Mouse (Mus musculus): ENCODE data around the gene Lce1h. TPM values are rescaled to one million over a fixed set of nuclear protein-coding genes. Genes with fewer than 3 reads are reported as not detected.

Gene Lce1h
- polyA plus RNA-seq, 1 experiment, result not detected

DNA sequence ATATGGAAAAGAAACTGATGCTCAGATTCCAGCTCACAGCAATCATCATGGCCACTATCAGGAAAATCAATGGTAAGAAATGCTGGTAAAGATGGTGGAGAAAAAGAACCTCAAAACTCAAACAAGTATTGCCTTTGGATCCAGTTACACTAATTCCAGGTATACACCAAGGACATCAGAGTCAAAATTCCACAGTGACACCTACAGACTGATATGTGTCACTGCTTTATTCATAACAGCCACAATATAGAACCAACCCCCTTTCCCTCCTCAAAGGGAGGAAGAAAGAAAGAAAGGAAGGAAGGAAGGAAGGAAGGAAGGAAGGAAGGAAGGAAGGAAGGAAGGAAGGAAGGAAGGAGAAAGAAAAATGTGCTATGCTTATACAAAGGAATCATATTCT lies 49.7 kb downstream of the Lce1h start:
- H3ac ChIP-seq (ENCODE audit: control insufficient read depth, insufficient read length), result no peak overlapping the region
- no peaks in the 10 kb centered on the region for H3K36me3 ChIP-seq (ENCODE audit: control insufficient read depth, insufficient read depth)
- H3K4me3 ChIP-seq, result no peak overlapping the region
- no peaks in the 10 kb centered on the region for H3K27me3 ChIP-seq (ENCODE audit: control insufficient read depth, insufficient read depth, insufficient read length)
- H3K4me2 ChIP-seq (ENCODE audit: low read depth), result no peak overlapping the region
- H3K79me2 ChIP-seq (ENCODE audit: control insufficient read depth, insufficient read depth), result no peaks in the 10 kb centered on the region
- no peak for TF ChIP-seq MAX (IDR thresholded peaks at IDR 0.05; ENCODE audit: low read depth)
- no peak for TF ChIP-seq TCF12 (IDR thresholded peaks at IDR 0.05; ENCODE audit: insufficient read depth, poor library complexity, severe bottlenecking)
- TF ChIP-seq POLR2A (IDR thresholded peaks at IDR 0.05; ENCODE audit: insufficient read length, low read depth), result no peak
- TF ChIP-seq CEBPB (IDR thresholded peaks at IDR 0.05; ENCODE audit: insufficient read depth, poor library complexity, severe bottlenecking), result no peak
- no peak for TF ChIP-seq E2F4 (IDR thresholded peaks at IDR 0.05; ENCODE audit: insufficient read depth)
- TF ChIP-seq MYOG (IDR thresholded peaks at IDR 0.05; ENCODE audit: control insufficient read depth in 1 of 3, insufficient read depth in 1 of 3, insufficient read length in 2 of 3, low read depth in 2 of 3), result no peak
- no peak for TF ChIP-seq TCF3 (IDR thresholded peaks at IDR 0.05; ENCODE audit: insufficient read length, low read depth)
- no peak for TF ChIP-seq MYOD1 (IDR thresholded peaks at IDR 0.05; ENCODE audit: control insufficient read depth in 1 of 3, insufficient read length in 2 of 3, low read depth in 2 of 3)
- no peak for TF ChIP-seq POLR2AphosphoS2 (IDR thresholded peaks at IDR 0.05; ENCODE audit: insufficient read length, low read depth)
- no peak for TF ChIP-seq SRF (IDR thresholded peaks at IDR 0.05; ENCODE audit: control insufficient read depth, insufficient read length, low read depth)
- no peak for TF ChIP-seq REST (IDR thresholded peaks at IDR 0.05; ENCODE audit: insufficient read depth, insufficient read length)
- TF ChIP-seq USF1 (IDR thresholded peaks at IDR 0.05; ENCODE audit: low read depth), result no peak

Other genes starting within 250 kb of the Lce1h start
- gene 2310046K23Rik, start 230.6 kb downstream of the Lce1h start, polyA plus RNA-seq (2012; fragmentation: generic; extraction: Trizol), result not detected
- not detected for gene Ivl, start 191.3 kb downstream of the Lce1h start, polyA plus RNA-seq (2012; fragmentation: generic; extraction: Trizol)
- not detected for gene Smcp, start 176.1 kb downstream of the Lce1h start, polyA plus RNA-seq (2012; fragmentation: generic; extraction: Trizol)
- gene 2210017I01Rik, start 157.6 kb downstream of the Lce1h start, polyA plus RNA-seq (2012; fragmentation: generic; extraction: Trizol), result not detected
- not detected for gene Lce6a, start 143.4 kb downstream of the Lce1h start, polyA plus RNA-seq (2012; fragmentation: generic; extraction: Trizol)
- not detected for gene Lce1a1, start 116.8 kb downstream of the Lce1h start, polyA plus RNA-seq (2012; fragmentation: generic; extraction: Trizol)
- not detected for gene Lce1b, start 108.1 kb downstream of the Lce1h start, polyA plus RNA-seq (2012; fragmentation: generic; extraction: Trizol)
- gene Lce1a2, start 94.8 kb downstream of the Lce1h start, polyA plus RNA-seq (2012; fragmentation: generic; extraction: Trizol), result not detected
- gene Lce1c, start 85.8 kb downstream of the Lce1h start, polyA plus RNA-seq (2012; fragmentation: generic; extraction: Trizol), result not detected
- gene Lce1d, start 77.9 kb downstream of the Lce1h start, polyA plus RNA-seq (2012; fragmentation: generic; extraction: Trizol), result not detected
- not detected for gene Lce1e, start 56.0 kb downstream of the Lce1h start, polyA plus RNA-seq (2012; fragmentation: generic; extraction: Trizol)
- 0.19 TPM for gene Lce1f, start 44.7 kb downstream of the Lce1h start, polyA plus RNA-seq (2012; fragmentation: generic; extraction: Trizol)
- gene Gm38119, start 26.0 kb downstream of the Lce1h start, polyA plus RNA-seq (2012; fragmentation: generic; extraction: Trizol), result not detected
- 0.07 TPM for gene Lce1g, start 12.7 kb downstream of the Lce1h start, polyA plus RNA-seq (2012; fragmentation: generic; extraction: Trizol)
- gene Lce1i, start 13.8 kb upstream of the Lce1h start, polyA plus RNA-seq (2012; fragmentation: generic; extraction: Trizol), result not detected
- gene Lce1j, start 25.4 kb upstream of the Lce1h start, polyA plus RNA-seq (2012; fragmentation: generic; extraction: Trizol), result not detected
- not detected for gene Lce1k, start 42.8 kb upstream of the Lce1h start, polyA plus RNA-seq (2012; fragmentation: generic; extraction: Trizol)
- gene Kprp, start 62.2 kb upstream of the Lce1h start, polyA plus RNA-seq (2012; fragmentation: generic; extraction: Trizol), result not detected
- gene Lce1l, start 86.2 kb upstream of the Lce1h start, polyA plus RNA-seq (2012; fragmentation: generic; extraction: Trizol), result not detected
- gene 2310050C09Rik, start 105.2 kb upstream of the Lce1h start, polyA plus RNA-seq (2012; fragmentation: generic; extraction: Trizol), result not detected
- not detected for gene Lce3a, start 161.2 kb upstream of the Lce1h start, polyA plus RNA-seq (2012; fragmentation: generic; extraction: Trizol)
- gene Lce3b, start 167.9 kb upstream of the Lce1h start, polyA plus RNA-seq (2012; fragmentation: generic; extraction: Trizol), result not detected
- gene Lce3c, start 179.4 kb upstream of the Lce1h start, polyA plus RNA-seq (2012; fragmentation: generic; extraction: Trizol), result not detected
- gene Lce3d, start 192.3 kb upstream of the Lce1h start, polyA plus RNA-seq (2012; fragmentation: generic; extraction: Trizol), result not detected
- not detected for gene Lce3e, start 202.0 kb upstream of the Lce1h start, polyA plus RNA-seq (2012; fragmentation: generic; extraction: Trizol)
- gene Lce3f, start 227.2 kb upstream of the Lce1h start, polyA plus RNA-seq (2012; fragmentation: generic; extraction: Trizol), result not detected